Mouse (Mus musculus) stomach, embryonic 14.5 days (tissue): ENCODE measurements around the gene Clec9a. TPM values are rescaled to one million over a fixed set of nuclear protein-coding genes. Genes with fewer than 3 reads are reported as not detected.

Experiments used
- ATAC-seq: fragments of 200-750 bp; cut with Nextera tagmentation; 2 replicates; pipeline ENCODE4 v1.8.0; 2017; ENCODE audit warnings: low read depth, moderate TSS enrichment; ENCODE audit not compliant: insufficient number of reproducible peaks, insufficient read depth, low FRiP score
- H3K27ac ChIP-seq: fragments of 300-500 bp; sonication (generic); 2 replicates; pipeline ENCODE4 v1.5.1; 2014; ENCODE audit warnings: mild to moderate bottlenecking, low read length, moderate library complexity, mixed read lengths
- H3K27me3 ChIP-seq: fragments of 300-500 bp; sonication (generic); 2 replicates; pipeline ENCODE4 v1.6.1; 2014; ENCODE audit warnings: low read length, control low read depth, mixed read lengths; ENCODE audit not compliant: control insufficient read depth, insufficient read depth
- H3K36me3 ChIP-seq: fragments of 300-500 bp; sonication (generic); 2 replicates; pipeline ENCODE4 v1.6.1; 2014; ENCODE audit warnings: mild to moderate bottlenecking, control low read depth, low read length, moderate library complexity, mixed read lengths; ENCODE audit not compliant: control insufficient read depth, insufficient read depth
- H3K4me1 ChIP-seq: fragments of 300-500 bp; sonication (generic); 2 replicates; pipeline ENCODE4 v1.6.1; 2014; ENCODE audit warnings: low read length, control low read depth, mixed read lengths; ENCODE audit not compliant: control insufficient read depth, insufficient read depth
- H3K4me2 ChIP-seq: fragments of 300-500 bp; sonication (generic); replicated peaks from 2 replicates; pipeline ENCODE4 v1.6.1; 2014; ENCODE audit warnings: low read depth, low read length, control low read depth
- H3K4me3 ChIP-seq: fragments of 300-500 bp; sonication (generic); 2 replicates; pipeline ENCODE4 v1.5.1; 2014; ENCODE audit warnings: low read depth, low read length, control low read depth
- H3K9ac ChIP-seq: fragments of 300-500 bp; sonication (generic); replicated peaks from 2 replicates; pipeline ENCODE4 v1.6.1; 2014; ENCODE audit warnings: low read depth, mild to moderate bottlenecking, control low read depth, low read length, moderate library complexity, mixed read lengths
- H3K9me3 ChIP-seq: fragments of 300-500 bp; sonication (generic); 2 replicates; pipeline ENCODE4 v1.6.1; 2016; ENCODE audit warnings: low read depth, low read length, control low read depth; ENCODE audit not compliant: control insufficient read depth
- WGBS: fragments of 180-500 bp; shearing (Covaris S2); extraction: QIAGEN DNeasy Blood & Tissue Kit; methylation state at CpG from one replicate; pipeline ENCODE4 v1.1.7; 2014; 5-methylcytosine and 5-hydroxymethylcytosine counted together
- polyA plus RNA-seq: library from polyadenylated mRNA; unstranded; fragments of >200 nt; fragmentation: Nextera tagmentation; extraction: Ambion mirVana; gene quantifications from 2 replicates; pipeline ENCODE4 v1.2.1, GENCODE M21; 2014

Clec9a gene
- polyA plus RNA-seq, 1 experiment from 2014 or later: 0.19 TPM

DNA sequence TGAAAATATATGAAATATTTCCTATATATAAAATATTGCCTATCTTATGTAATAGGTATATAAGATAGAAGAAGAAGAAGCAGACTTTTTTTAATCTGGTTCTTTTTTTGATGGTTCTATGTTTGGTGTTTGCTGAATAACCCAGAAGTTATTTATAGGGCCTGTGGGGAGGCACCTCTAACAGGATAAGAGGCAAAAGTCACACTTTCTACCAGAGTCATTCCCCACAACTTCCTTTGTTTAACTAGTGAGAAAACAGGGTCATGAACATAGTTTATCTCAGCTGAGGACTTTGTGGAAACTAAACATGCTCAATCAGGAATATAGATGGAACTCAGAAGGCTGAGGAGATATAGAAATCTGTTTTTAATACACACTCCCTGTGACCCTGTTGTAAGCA, 2.7 kb upstream of the Clec9a start:
- H3K36me3 ChIP-seq: no peaks in the 10 kb centered on the region
- no peak overlapping the region for H3K27ac ChIP-seq
- no peak overlapping the region for H3K4me2 ChIP-seq
- no peaks in the 10 kb centered on the region for H3K9me3 ChIP-seq
- no peak overlapping the region for H3K4me3 ChIP-seq
- no peak overlapping the region for H3K9ac ChIP-seq
- ATAC-seq: no peak
- no peaks in the 10 kb centered on the region for H3K27me3 ChIP-seq
- no peaks in the 10 kb centered on the region for H3K4me1 ChIP-seq

DNA sequence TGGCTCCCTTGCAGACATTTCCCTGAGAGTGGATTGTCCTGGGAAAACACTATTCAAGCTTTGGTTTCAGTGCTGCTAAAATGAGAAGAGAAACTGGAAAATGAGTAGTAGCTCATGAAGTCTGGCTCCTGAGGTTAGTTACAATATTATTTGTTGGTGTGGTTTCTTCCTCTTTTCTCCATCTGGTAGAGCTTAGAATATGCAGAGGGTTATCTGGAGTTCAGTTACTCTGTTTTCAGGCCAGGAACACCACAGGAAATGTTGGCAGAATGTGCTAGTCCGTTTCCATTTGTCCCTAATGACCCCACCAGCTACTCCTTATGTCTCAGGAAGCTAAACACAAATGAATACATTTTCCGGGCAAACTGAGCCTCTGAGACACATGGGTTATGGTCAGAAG, 1.3 kb upstream of the Clec9a start:
- no peak for ATAC-seq
- WGBS: 51% methylated on average over 2 of the region's 2 CpGs
- no peak overlapping the region for H3K27ac ChIP-seq

DNA sequence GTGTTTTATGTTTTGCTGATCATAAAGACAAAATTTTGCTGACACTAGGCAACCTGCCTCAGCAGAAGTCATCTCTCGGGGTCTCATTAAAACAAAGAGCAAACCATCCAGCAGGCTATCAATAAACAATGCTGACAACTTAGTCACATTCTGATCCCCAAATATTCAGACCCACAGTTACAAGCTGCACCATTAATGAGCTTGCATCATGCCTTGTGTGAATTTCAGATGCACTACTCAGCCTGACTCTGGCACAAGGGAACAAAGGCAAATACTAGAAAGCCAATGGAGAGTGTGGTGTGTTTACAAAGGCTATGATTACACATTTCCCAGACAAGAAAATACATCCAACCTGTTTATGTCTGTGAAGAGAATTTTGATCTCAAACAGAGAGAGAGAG, 5.5 kb downstream of the Clec9a start:
- H3K4me1 ChIP-seq: no peaks in the 10 kb centered on the region
- ATAC-seq: no peak
- no peaks in the 10 kb centered on the region for H3K36me3 ChIP-seq
- H3K27ac ChIP-seq: no peak overlapping the region
- no peak overlapping the region for H3K4me3 ChIP-seq
- no peak overlapping the region for H3K9ac ChIP-seq
- H3K27me3 ChIP-seq: no peaks in the 10 kb centered on the region
- H3K4me2 ChIP-seq: no peak overlapping the region
- WGBS: 48% methylated on average over 1 of the region's 1 CpGs
- H3K9me3 ChIP-seq: no peaks in the 10 kb centered on the region

More for the DNA sequence above, 1.3 kb upstream of the Clec9a start:
- Histone ChIP-seq H3K9ac (no peak overlapping the region), H3K27me3 (no peaks in the 10 kb centered on the region), H3K9me3 (no peaks in the 10 kb centered on the region), H3K36me3 (no peaks in the 10 kb centered on the region), H3K4me2 (no peak overlapping the region), H3K4me1 (no peaks in the 10 kb centered on the region), H3K4me3 (no peak overlapping the region)

DNA sequence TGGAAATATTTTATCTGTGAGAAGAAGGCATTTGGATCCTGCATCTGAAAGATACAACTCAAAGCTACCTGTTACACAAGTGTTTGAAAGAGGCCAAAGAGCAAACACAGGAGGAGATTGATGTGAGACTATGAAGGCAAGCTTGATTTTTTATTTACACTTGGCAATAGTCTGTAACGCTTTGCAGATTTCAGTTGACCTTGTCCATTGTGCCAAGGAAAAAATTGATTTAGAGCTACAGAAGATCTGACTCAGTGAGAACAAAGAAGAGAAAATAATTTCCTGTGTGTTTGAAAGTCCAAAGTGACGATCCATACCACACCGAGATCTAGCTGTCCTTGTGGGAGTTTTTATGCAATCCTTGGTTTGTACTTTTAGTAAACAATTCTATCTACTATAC, 13.6 kb downstream of the Clec9a start:
- 40% methylated on average over 3 of the region's 3 CpGs for WGBS
- Histone ChIP-seq H3K9ac (no peak overlapping the region), H3K27me3 (no peaks in the 10 kb centered on the region), H3K27ac (no peak overlapping the region), H3K9me3 (no peaks in the 10 kb centered on the region), H3K4me1 (peaks cover 8% of the 10 kb centered on the region; the same call in 1 of the 2 replicates), H3K36me3 (no peaks in the 10 kb centered on the region), H3K4me2 (no peak overlapping the region), H3K4me3 (no peak overlapping the region)
- ATAC-seq: no peak

DNA sequence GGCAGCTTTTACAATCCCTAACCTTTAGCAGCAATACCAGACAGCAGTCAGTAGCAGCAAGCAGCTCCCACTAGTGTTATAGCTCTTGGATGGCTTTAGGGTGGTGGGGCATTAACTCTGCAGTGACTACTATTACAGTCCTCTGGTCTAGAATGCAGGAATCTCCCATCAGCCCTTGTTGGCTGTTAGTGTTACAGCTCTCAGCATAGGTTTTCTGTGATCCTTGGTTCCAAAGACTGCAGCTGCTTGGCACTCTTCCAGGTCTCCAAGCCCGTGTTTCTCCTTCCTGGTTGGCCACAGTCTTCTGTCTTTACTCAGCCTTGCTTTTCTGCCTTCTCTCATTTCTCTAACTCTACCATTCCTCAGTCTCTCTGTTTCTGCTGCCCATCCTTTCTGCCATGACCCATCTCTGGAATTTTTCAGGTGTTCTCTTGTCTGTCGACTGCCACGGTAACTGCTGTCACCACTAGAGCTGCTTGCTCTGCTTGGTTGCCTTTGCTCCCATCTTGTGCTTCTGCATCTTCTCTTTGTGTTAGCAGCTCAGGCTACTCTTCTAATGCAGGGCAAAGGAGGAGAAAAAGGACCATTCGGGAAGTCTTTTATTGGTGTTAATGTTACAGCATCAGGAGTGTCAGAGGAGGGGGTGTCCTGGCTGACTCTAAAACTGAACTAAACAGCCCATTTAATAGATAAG, 14.5 kb downstream of the Clec9a start:
- no peaks in the 10 kb centered on the region for H3K27me3 ChIP-seq
- H3K4me2 ChIP-seq: no peak overlapping the region
- H3K27ac ChIP-seq: peak overlapping the region; percentile 33; the same call in 1 of the 2 replicates
- no peak overlapping the region for H3K4me3 ChIP-seq
- no peaks in the 10 kb centered on the region for H3K36me3 ChIP-seq
- WGBS: 51% methylated on average over 4 of the region's 4 CpGs
- no peak overlapping the region for H3K9ac ChIP-seq
- H3K4me1 ChIP-seq: peaks cover 8% of the 10 kb centered on the region; the same call in 1 of the 2 replicates
- H3K9me3 ChIP-seq: no peaks in the 10 kb centered on the region
- ATAC-seq: peak; percentile 68; the same call in 1 of the 2 replicates

DNA sequence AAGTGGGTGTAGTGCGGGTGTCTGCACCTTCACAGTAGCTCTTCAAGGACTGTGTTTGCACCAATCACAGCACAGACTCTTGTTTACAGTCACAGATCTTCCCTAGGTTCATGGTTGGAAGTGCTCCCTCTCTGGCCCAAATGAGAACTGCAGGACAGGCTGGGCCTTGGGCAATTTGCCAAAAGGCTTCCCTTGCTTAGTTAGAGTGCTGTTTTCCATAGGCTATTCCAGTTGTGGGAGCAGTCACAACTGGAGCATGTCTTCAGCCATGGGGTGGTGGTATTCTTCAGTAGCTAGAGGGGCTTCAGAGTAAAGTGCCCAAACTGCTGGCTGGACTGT, 15.0 kb downstream of the Clec9a start:
- H3K4me2 ChIP-seq: no peak overlapping the region
- H3K9ac ChIP-seq: no peak overlapping the region
- H3K36me3 ChIP-seq: no peaks in the 10 kb centered on the region
- H3K4me3 ChIP-seq: no peak overlapping the region
- H3K27me3 ChIP-seq: no peaks in the 10 kb centered on the region
- no peaks in the 10 kb centered on the region for H3K9me3 ChIP-seq
- WGBS: 25% methylated on average over 1 of the region's 1 CpGs
- 0 out of 2 replicates have a peak overlapping the region, but pooled peaks have one; percentile 33 for H3K27ac ChIP-seq
- ATAC-seq: peak; percentile 56; the same call in 1 of the 2 replicates
- H3K4me1 ChIP-seq: peaks cover 8% of the 10 kb centered on the region; the same call in 1 of the 2 replicates

DNA sequence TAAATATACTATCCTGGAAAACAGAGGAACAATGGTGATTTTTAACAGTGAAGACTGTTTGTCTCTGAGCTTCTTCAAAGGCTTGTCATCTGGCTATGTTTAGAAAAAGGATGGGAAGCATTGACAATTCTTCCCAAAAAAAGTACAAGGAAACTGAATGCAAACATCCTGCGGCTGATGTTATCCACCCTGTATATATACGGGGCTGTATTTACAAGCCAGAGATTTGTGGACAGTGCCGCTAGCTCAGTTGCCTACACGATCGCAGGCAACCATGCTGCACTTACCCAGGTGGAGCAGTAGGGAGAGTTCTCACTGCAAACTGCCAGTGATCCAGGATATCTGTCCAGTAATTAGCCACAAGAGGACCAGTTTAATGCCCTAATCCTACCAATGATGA, 16.6 kb downstream of the Clec9a start:
- ATAC-seq: no peak
- Histone ChIP-seq H3K9ac (no peak overlapping the region), H3K27me3 (no peaks in the 10 kb centered on the region), H3K4me1 (peaks cover 8% of the 10 kb centered on the region; the same call in 1 of the 2 replicates), H3K36me3 (no peaks in the 10 kb centered on the region), H3K27ac (no peak overlapping the region), H3K4me2 (no peak overlapping the region), H3K9me3 (no peaks in the 10 kb centered on the region), H3K4me3 (no peak overlapping the region)
- 53% methylated on average over 5 of the region's 5 CpGs for whole genome bisulfite sequencing

DNA sequence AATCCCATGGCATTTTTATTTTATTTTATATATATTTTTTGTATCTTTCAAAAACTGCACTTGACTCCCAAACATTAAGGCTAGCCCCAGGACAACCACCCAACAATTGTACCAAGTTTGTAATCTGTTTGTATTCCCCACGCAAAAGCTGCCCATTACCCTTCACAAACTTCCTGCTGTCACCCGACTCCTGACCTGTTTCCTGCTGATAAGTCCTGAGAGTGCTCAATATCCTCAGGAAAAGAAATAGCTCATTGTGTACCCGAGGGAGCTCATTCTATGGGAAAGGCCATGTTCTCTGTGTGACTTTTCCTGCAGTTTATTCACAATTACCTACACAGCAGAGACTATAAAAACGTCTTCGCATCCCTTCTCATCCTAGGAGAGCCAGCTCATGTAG, 17.1 kb downstream of the Clec9a start:
- no peak overlapping the region for H3K27ac ChIP-seq
- no peak for ATAC-seq
- WGBS: 42% methylated on average over 5 of the region's 5 CpGs

DNA sequence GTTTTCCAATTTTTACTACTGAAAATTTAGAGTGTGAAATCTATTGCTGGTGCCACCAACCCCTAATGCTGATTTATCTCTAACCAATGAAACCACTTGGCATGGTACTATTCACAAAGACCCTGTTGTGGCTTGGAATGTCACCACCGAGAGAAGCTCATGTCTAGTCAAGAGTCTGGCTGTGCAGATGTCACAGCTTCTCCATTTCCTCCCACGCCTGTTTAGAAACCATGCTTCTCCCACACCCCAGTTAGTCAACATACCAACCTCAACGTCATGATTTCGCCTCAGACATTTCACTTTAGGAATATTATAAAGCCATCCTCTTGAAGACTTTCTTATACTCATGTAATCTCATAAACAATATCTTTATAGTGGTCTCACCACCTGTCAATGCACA, 18.6 kb downstream of the Clec9a start:
- Histone ChIP-seq H3K9ac (no peak overlapping the region), H3K36me3 (no peaks in the 10 kb centered on the region), H3K27me3 (no peaks in the 10 kb centered on the region), H3K4me2 (no peak overlapping the region), H3K27ac (no peak overlapping the region), H3K4me1 (peaks cover 8% of the 10 kb centered on the region; the same call in 1 of the 2 replicates), H3K4me3 (no peak overlapping the region), H3K9me3 (no peaks in the 10 kb centered on the region)
- no peak for ATAC-seq
- WGBS: 77% methylated on average over 4 of the region's 4 CpGs

More for the DNA sequence above, 17.1 kb downstream of the Clec9a start:
- no peaks in the 10 kb centered on the region for H3K9me3 ChIP-seq
- peaks cover 8% of the 10 kb centered on the region; the same call in 1 of the 2 replicates for H3K4me1 ChIP-seq
- H3K4me2 ChIP-seq: no peak overlapping the region
- no peaks in the 10 kb centered on the region for H3K36me3 ChIP-seq
- no peak overlapping the region for H3K4me3 ChIP-seq
- no peak overlapping the region for H3K9ac ChIP-seq
- no peaks in the 10 kb centered on the region for H3K27me3 ChIP-seq
